Mouse (Mus musculus) midbrain, embryonic 15.5 days (tissue): Measurements from ENCODE around the gene Irf1. TPM values are rescaled to one million over a fixed set of nuclear protein-coding genes. Genes with fewer than 3 reads are reported as not detected.

ENCODE experiments used
- ATAC-seq: fragments of 200-750 bp; cut with Nextera tagmentation; replicated peaks from 2 replicates; pipeline ENCODE4 v1.8.0; 2017; ENCODE audit warnings: moderate TSS enrichment
- H3K27ac ChIP-seq: fragments of 300-500 bp; sonication (generic); 2 replicates; pipeline ENCODE4 v1.5.1; 2015; ENCODE audit warnings: mild to moderate bottlenecking, inconsistent platforms
- H3K27me3 ChIP-seq: fragments of 300-500 bp; sonication (generic); replicated peaks from 2 replicates; pipeline ENCODE4 v1.6.1; 2015; ENCODE audit warnings: inconsistent platforms
- H3K36me3 ChIP-seq: fragments of 300-500 bp; sonication (generic); replicated peaks from 2 replicates; pipeline ENCODE4 v1.6.1; 2015; ENCODE audit warnings: inconsistent platforms
- H3K4me1 ChIP-seq: fragments of 300-500 bp; sonication (generic); 2 replicates; pipeline ENCODE4 v1.6.1; 2015; ENCODE audit warnings: inconsistent platforms
- H3K4me2 ChIP-seq: fragments of 300-500 bp; sonication (generic); 2 replicates; pipeline ENCODE4 v1.6.1; 2015; ENCODE audit warnings: inconsistent platforms, mild to moderate bottlenecking, moderate library complexity
- H3K4me3 ChIP-seq: fragments of 300-500 bp; sonication (generic); 2 replicates; pipeline ENCODE4 v1.5.1; 2015; ENCODE audit warnings: mild to moderate bottlenecking, inconsistent platforms
- H3K9ac ChIP-seq: fragments of 300-500 bp; sonication (generic); 2 replicates; pipeline ENCODE4 v1.6.1; 2015; ENCODE audit warnings: mild to moderate bottlenecking, inconsistent platforms
- H3K9me3 ChIP-seq: fragments of 300-500 bp; sonication (generic); 2 replicates; pipeline ENCODE4 v1.6.1; 2016; ENCODE audit warnings: inconsistent platforms
- WGBS: fragments of 180-500 bp; shearing (Covaris S2); methylation state at CpG from one replicate; pipeline ENCODE4 v1.1.7; 2015; ENCODE audit warnings: mixed read lengths; 5-methylcytosine and 5-hydroxymethylcytosine counted together
- microRNA-seq: library from miRNA; unstranded; fragments of <30 nt; microRNA quantifications from one replicate; pipeline ENCODE4, GENCODE M21; 2016
- polyA plus RNA-seq: library from polyadenylated mRNA; unstranded; fragments of >200 nt; fragmentation: Nextera tagmentation; extraction: Ambion mirVana; gene quantifications from 2 replicates; pipeline ENCODE4 v1.2.1, GENCODE M21; 2015

The Irf1 gene
- polyA plus RNA-seq, 1 experiment from 2014 or later = 2.6 TPM

- Histone ChIP-seq H3K9ac (no peak overlapping the region), H3K27ac (no peak overlapping the region), H3K27me3 (no peaks in the 10 kb centered on the region), H3K4me3 (no peak overlapping the region), H3K4me2 (no peak overlapping the region), H3K36me3 (no peaks in the 10 kb centered on the region), H3K4me1 (no peaks in the 10 kb centered on the region), H3K9me3 (no peaks in the 10 kb centered on the region)
- ATAC-seq = no peak
- WGBS = 86% methylated on average over 11 of the region's 11 CpGs
Observed at GRCm38 (mm10) chr11:53821230-53821944, 51.6 kb downstream of the Irf1 start.

GRCm38 (mm10) chr11:53821945-53822338 is 52.1 kb downstream of the Irf1 start:
- ATAC-seq = no peak
- H3K36me3 ChIP-seq = no peaks in the 10 kb centered on the region
- WGBS = 92% methylated on average over 3 of the region's 3 CpGs
- no peaks in the 10 kb centered on the region for H3K27me3 ChIP-seq
- no peaks in the 10 kb centered on the region for H3K4me1 ChIP-seq
- no peak overlapping the region for H3K4me2 ChIP-seq
- no peak overlapping the region for H3K4me3 ChIP-seq
- H3K9ac ChIP-seq = no peak overlapping the region
- no peak overlapping the region for H3K27ac ChIP-seq
- H3K9me3 ChIP-seq = no peaks in the 10 kb centered on the region

GRCm38 (mm10) chr11:53825409-53825808 is 55.6 kb downstream of the Irf1 start:
- no peak for ATAC-seq
- no peak overlapping the region for H3K4me3 ChIP-seq
- WGBS = 91% methylated on average over 4 of the region's 4 CpGs

More at GRCm38 (mm10) chr11:53825409-53825808, 55.6 kb downstream of the Irf1 start:
- Histone ChIP-seq H3K9me3 (no peaks in the 10 kb centered on the region), H3K4me2 (no peak overlapping the region), H3K27ac (no peak overlapping the region), H3K36me3 (no peaks in the 10 kb centered on the region), H3K4me1 (no peaks in the 10 kb centered on the region), H3K27me3 (no peaks in the 10 kb centered on the region), H3K9ac (no peak overlapping the region)

Small RNA genes lying within 50 kb of the gene (microRNA-seq; reads per million reads assigned to microRNA genes)
- not detected for gene Mir7671

Other genes with a start within 250 kb of the Irf1 start
- 345 and 349 TPM in 2 replicates for gene Kif3a, start 202.6 kb upstream of the Irf1 start, polyA plus RNA-seq
- gene Il4, start 151.3 kb upstream of the Irf1 start, polyA plus RNA-seq = 5.3 and 5.6 TPM in 2 replicates
- gene Il13, start 135.3 kb upstream of the Irf1 start, polyA plus RNA-seq = not detected in 2 replicates
- 10.5 and 11.5 TPM in 2 replicates for gene Rad50, start 62.7 kb upstream of the Irf1 start, polyA plus RNA-seq
- gene Il5, start 49.2 kb upstream of the Irf1 start, polyA plus RNA-seq = not detected in 2 replicates
- gene Gm17334, start 3.2 kb downstream of the Irf1 start, polyA plus RNA-seq = not detected in 2 replicates
- 0.26 and 0.27 TPM in 2 replicates for gene Gm12216, start 89.2 kb downstream of the Irf1 start, polyA plus RNA-seq
- 10.6 and 11.3 TPM in 2 replicates for gene Slc22a5, start 121.6 kb downstream of the Irf1 start, polyA plus RNA-seq
- gene Slc22a21, start 210.3 kb downstream of the Irf1 start, polyA plus RNA-seq = 2.1 and 3.0 TPM in 2 replicates